Mouse (Mus musculus): ENCODE data around the gene Exoc6b. TPM values are rescaled to one million over a fixed set of nuclear protein-coding genes. Genes with fewer than 3 reads are reported as not detected.

Exoc6b gene
- polyA plus RNA-seq, 1 experiment from 2014 or later: 39.0 TPM

- H3K27ac ChIP-seq (ENCODE audit: low read depth, low read length): no peak overlapping the region
- no peak for ATAC-seq
These were observed 323.7 kb downstream of the Exoc6b start for GRCm38 (mm10) chr6:84745570-84745969.

GRCm38 (mm10) chr6:84742227-84742626, 327.1 kb downstream of the Exoc6b start:
- WGBS: 71% methylated on average over 3 of the region's 3 CpGs
- Histone ChIP-seq H3K4me3 (ENCODE audit: low read depth, low read length) (no peak overlapping the region), H3K4me1 (ENCODE audit: control insufficient read depth, insufficient read depth, low read length) (no peaks in the 10 kb centered on the region; the same call in 1 of the 2 replicates), H3K9me3 (replicated peaks; ENCODE audit: control insufficient read depth, low read length) (no peaks in the 10 kb centered on the region), H3K9ac (ENCODE audit: low read length) (no peak overlapping the region), H3K27me3 (replicated peaks; ENCODE audit: control insufficient read depth, insufficient read depth, low read length) (no peaks in the 10 kb centered on the region), H3K27ac (ENCODE audit: low read depth, low read length) (no peak overlapping the region), H3K36me3 (ENCODE audit: control insufficient read depth, insufficient read depth, low read length) (no peaks in the 10 kb centered on the region), H3K4me2 (ENCODE audit: low read length) (no peak overlapping the region)
- ATAC-seq: no peak
- no peak for DNase-seq (ENCODE audit: low spot score)

More at GRCm38 (mm10) chr6:84745570-84745969, 323.7 kb downstream of the Exoc6b start:
- DNase-seq (ENCODE audit: low spot score): no peak
- no peak overlapping the region for H3K9ac ChIP-seq (ENCODE audit: low read length)
- no peaks in the 10 kb centered on the region for H3K36me3 ChIP-seq (ENCODE audit: control insufficient read depth, insufficient read depth, low read length)
- no peak overlapping the region for H3K4me2 ChIP-seq (ENCODE audit: low read length)
- no peaks in the 10 kb centered on the region for H3K9me3 ChIP-seq (replicated peaks; ENCODE audit: control insufficient read depth, low read length)
- WGBS: 93% methylated on average over 7 of the region's 7 CpGs
- no peak overlapping the region for H3K4me3 ChIP-seq (ENCODE audit: low read depth, low read length)
- H3K27me3 ChIP-seq (replicated peaks; ENCODE audit: control insufficient read depth, insufficient read depth, low read length): no peaks in the 10 kb centered on the region
- no peaks in the 10 kb centered on the region; the same call in 1 of the 2 replicates for H3K4me1 ChIP-seq (ENCODE audit: control insufficient read depth, insufficient read depth, low read length)

GRCm38 (mm10) chr6:84736942-84737341, 332.4 kb downstream of the Exoc6b start:
- Histone ChIP-seq H3K9me3 (replicated peaks; ENCODE audit: control insufficient read depth, low read length) (no peaks in the 10 kb centered on the region), H3K4me1 (ENCODE audit: control insufficient read depth, insufficient read depth, low read length) (no peaks in the 10 kb centered on the region), H3K36me3 (ENCODE audit: control insufficient read depth, insufficient read depth, low read length) (no peaks in the 10 kb centered on the region), H3K4me3 (ENCODE audit: low read depth, low read length) (no peak overlapping the region), H3K27me3 (replicated peaks; ENCODE audit: control insufficient read depth, insufficient read depth, low read length) (no peaks in the 10 kb centered on the region), H3K27ac (ENCODE audit: low read depth, low read length) (no peak overlapping the region), H3K4me2 (ENCODE audit: low read length) (no peak overlapping the region), H3K9ac (ENCODE audit: low read length) (no peak overlapping the region)
- WGBS: 72% methylated on average over 3 of the region's 3 CpGs
- peak; percentile 16 for DNase-seq (ENCODE audit: low spot score)
- no peak for ATAC-seq

- no peak overlapping the region for H3K4me3 ChIP-seq (ENCODE audit: low read depth, low read length)
- H3K9ac ChIP-seq (ENCODE audit: low read length): no peak overlapping the region
- DNase-seq (ENCODE audit: low spot score): peak; percentile 17
These were observed 342.4 kb downstream of the Exoc6b start for GRCm38 (mm10) chr6:84726876-84727275.

GRCm38 (mm10) chr6:84713171-84713570, 356.1 kb downstream of the Exoc6b start:
- Histone ChIP-seq H3K9ac (ENCODE audit: low read length) (no peak overlapping the region), H3K4me3 (ENCODE audit: low read depth, low read length) (no peak overlapping the region), H3K9me3 (replicated peaks; ENCODE audit: control insufficient read depth, low read length) (no peaks in the 10 kb centered on the region), H3K4me2 (ENCODE audit: low read length) (no peak overlapping the region), H3K36me3 (ENCODE audit: control insufficient read depth, insufficient read depth, low read length) (no peaks in the 10 kb centered on the region), H3K27ac (ENCODE audit: low read depth, low read length) (no peak overlapping the region), H3K27me3 (replicated peaks; ENCODE audit: control insufficient read depth, insufficient read depth, low read length) (no peaks in the 10 kb centered on the region), H3K4me1 (ENCODE audit: control insufficient read depth, insufficient read depth, low read length) (no peaks in the 10 kb centered on the region)
- DNase-seq (ENCODE audit: low spot score) (no peak), ATAC-seq (no peak)
- 89% methylated on average over 11 of the region's 11 CpGs for WGBS

More at GRCm38 (mm10) chr6:84726876-84727275, 342.4 kb downstream of the Exoc6b start:
- no peaks in the 10 kb centered on the region for H3K27me3 ChIP-seq (replicated peaks; ENCODE audit: control insufficient read depth, insufficient read depth, low read length)
- no peaks in the 10 kb centered on the region for H3K9me3 ChIP-seq (replicated peaks; ENCODE audit: control insufficient read depth, low read length)
- no peaks in the 10 kb centered on the region for H3K4me1 ChIP-seq (ENCODE audit: control insufficient read depth, insufficient read depth, low read length)
- H3K27ac ChIP-seq (ENCODE audit: low read depth, low read length): no peak overlapping the region
- ATAC-seq: no peak
- no peak overlapping the region for H3K4me2 ChIP-seq (ENCODE audit: low read length)
- no peaks in the 10 kb centered on the region for H3K36me3 ChIP-seq (ENCODE audit: control insufficient read depth, insufficient read depth, low read length)

- DNase-seq (ENCODE audit: low spot score): no peak
These were observed 358.5 kb downstream of the Exoc6b start for GRCm38 (mm10) chr6:84710831-84711230.

GRCm38 (mm10) chr6:84708631-84709030, 360.7 kb downstream of the Exoc6b start:
- WGBS: 76% methylated on average over 4 of the region's 4 CpGs
- ATAC-seq: no peak
- H3K27ac ChIP-seq (ENCODE audit: low read depth, low read length): 0 out of 2 replicates have a peak overlapping the region, but pooled peaks have one; percentile 2
- no peak overlapping the region for H3K4me3 ChIP-seq (ENCODE audit: low read depth, low read length)
- no peaks in the 10 kb centered on the region for H3K36me3 ChIP-seq (ENCODE audit: control insufficient read depth, insufficient read depth, low read length)
- no peak overlapping the region for H3K9ac ChIP-seq (ENCODE audit: low read length)
- H3K27me3 ChIP-seq (replicated peaks; ENCODE audit: control insufficient read depth, insufficient read depth, low read length): no peaks in the 10 kb centered on the region
- H3K4me2 ChIP-seq (ENCODE audit: low read length): no peak overlapping the region
- no peaks in the 10 kb centered on the region for H3K4me1 ChIP-seq (ENCODE audit: control insufficient read depth, insufficient read depth, low read length)
- no peaks in the 10 kb centered on the region for H3K9me3 ChIP-seq (replicated peaks; ENCODE audit: control insufficient read depth, low read length)
- no peak for DNase-seq (ENCODE audit: low spot score)

More at GRCm38 (mm10) chr6:84710831-84711230, 358.5 kb downstream of the Exoc6b start:
- ATAC-seq: no peak
- Histone ChIP-seq H3K4me2 (ENCODE audit: low read length) (no peak overlapping the region), H3K27me3 (replicated peaks; ENCODE audit: control insufficient read depth, insufficient read depth, low read length) (no peaks in the 10 kb centered on the region), H3K9ac (ENCODE audit: low read length) (no peak overlapping the region), H3K9me3 (replicated peaks; ENCODE audit: control insufficient read depth, low read length) (no peaks in the 10 kb centered on the region), H3K27ac (ENCODE audit: low read depth, low read length) (no peak overlapping the region), H3K4me3 (ENCODE audit: low read depth, low read length) (no peak overlapping the region), H3K4me1 (ENCODE audit: control insufficient read depth, insufficient read depth, low read length) (no peaks in the 10 kb centered on the region), H3K36me3 (ENCODE audit: control insufficient read depth, insufficient read depth, low read length) (no peaks in the 10 kb centered on the region)
- 92% methylated on average over 6 of the region's 6 CpGs for WGBS

GRCm38 (mm10) chr6:84699579-84699978, 369.7 kb downstream of the Exoc6b start:
- H3K36me3 ChIP-seq (ENCODE audit: control insufficient read depth, insufficient read depth, low read length): no peaks in the 10 kb centered on the region
- WGBS: 93% methylated on average over 5 of the region's 5 CpGs
- H3K4me3 ChIP-seq (ENCODE audit: low read depth, low read length): no peak overlapping the region
- H3K9me3 ChIP-seq (replicated peaks; ENCODE audit: control insufficient read depth, low read length): no peaks in the 10 kb centered on the region
- no peak overlapping the region for H3K27ac ChIP-seq (ENCODE audit: low read depth, low read length)
- no peak overlapping the region for H3K9ac ChIP-seq (ENCODE audit: low read length)
- H3K4me2 ChIP-seq (ENCODE audit: low read length): no peak overlapping the region
- DNase-seq (ENCODE audit: low spot score) (no peak), ATAC-seq (no peak)
- no peaks in the 10 kb centered on the region for H3K4me1 ChIP-seq (ENCODE audit: control insufficient read depth, insufficient read depth, low read length)
- no peaks in the 10 kb centered on the region for H3K27me3 ChIP-seq (replicated peaks; ENCODE audit: control insufficient read depth, insufficient read depth, low read length)

GRCm38 (mm10) chr6:84698288-84698673, 371.0 kb downstream of the Exoc6b start:
- WGBS: 56% methylated on average over 1 of the region's 1 CpGs
- no peak overlapping the region for H3K4me2 ChIP-seq (ENCODE audit: low read length)
- peaks cover 2% of the 10 kb centered on the region; the same call in 1 of the 2 replicates for H3K4me1 ChIP-seq (ENCODE audit: control insufficient read depth, insufficient read depth, low read length)
- H3K9ac ChIP-seq (ENCODE audit: low read length): no peak overlapping the region
- DNase-seq (ENCODE audit: low spot score): no peak
- no peaks in the 10 kb centered on the region for H3K36me3 ChIP-seq (ENCODE audit: control insufficient read depth, insufficient read depth, low read length)
- no peaks in the 10 kb centered on the region for H3K9me3 ChIP-seq (replicated peaks; ENCODE audit: control insufficient read depth, low read length)
- no peak for ATAC-seq
- H3K4me3 ChIP-seq (ENCODE audit: low read depth, low read length): no peak overlapping the region
- H3K27me3 ChIP-seq (replicated peaks; ENCODE audit: control insufficient read depth, insufficient read depth, low read length): no peaks in the 10 kb centered on the region
- no peak overlapping the region for H3K27ac ChIP-seq (ENCODE audit: low read depth, low read length)

Measured in forebrain, embryonic 14.5 days (tissue).